Mouse (Mus musculus) megakaryocyte progenitor cell, adult 5-6 weeks (primary cell): ENCODE results near the gene Nfil3. TPM values are rescaled to one million over a fixed set of nuclear protein-coding genes. Genes with fewer than 3 reads are reported as not detected.

Experiments used
- ATAC-seq: replicated peaks from 2 replicates; pipeline ENCODE4 v1.8.0; 2016; ENCODE audit warnings: mild to moderate bottlenecking, moderate TSS enrichment, inconsistent platforms; ENCODE audit not compliant: poor library complexity
- total RNA-seq, 2 experiments: library from RNA; stranded (forward) in 1 of 2; stranded (reverse) in 1 of 2; fragments of 157-497, 149-512 nt in 1 of 2; fragments of 200-1000 nt in 1 of 2; gene quantifications; 2 replicates each; pipeline versions ENCODE4 v1.2.3 to v1.2.4; 2015 to 2017

Gene Nfil3
- total RNA-seq (2015) = 10.0 and 19.0 TPM in 2 replicates
- total RNA-seq (2017) = 10.8 and 16.7 TPM in 2 replicates

GRCm38 (mm10) chr13:52980951-52981421, at the start of gene Nfil3:
Nfil3 (minus strand) TSS chr13:52981073.
- ATAC-seq = peak; percentile 26

GRCm38 (mm10) chr13:53024285-53024684, 43.4 kb upstream of the Nfil3 start:
- ATAC-seq = peak; percentile 46; the same call in 1 of the 2 replicates

GRCm38 (mm10) chr13:53020282-53020681, 39.4 kb upstream of the Nfil3 start:
- ATAC-seq = no peak

- peak; percentile 60; the same call in 1 of the 2 replicates for ATAC-seq
Measured at GRCm38 (mm10) chr13:53019532-53019931, 38.7 kb upstream of the Nfil3 start.

- no peak for ATAC-seq
Measured at GRCm38 (mm10) chr13:53018976-53019375, 38.1 kb upstream of the Nfil3 start.

GRCm38 (mm10) chr13:53017983-53018382, 37.1 kb upstream of the Nfil3 start:
- peak; percentile 31; the same call in 1 of the 2 replicates for ATAC-seq

GRCm38 (mm10) chr13:53017117-53017516, 36.2 kb upstream of the Nfil3 start:
- ATAC-seq = peak; percentile 55; the same call in 1 of the 2 replicates

- no peak for ATAC-seq
Measured at GRCm38 (mm10) chr13:53011426-53011825, 30.6 kb upstream of the Nfil3 start.

GRCm38 (mm10) chr13:53008489-53009184, 27.8 kb upstream of the Nfil3 start:
- ATAC-seq = no peak

- ATAC-seq = no peak
Measured at GRCm38 (mm10) chr13:53007781-53008180, 26.9 kb upstream of the Nfil3 start.

- ATAC-seq = no peak
Measured at GRCm38 (mm10) chr13:53003286-53003685, 22.4 kb upstream of the Nfil3 start.

- ATAC-seq = peak; percentile 75
Measured at GRCm38 (mm10) chr13:53001511-53001935, 20.6 kb upstream of the Nfil3 start.

GRCm38 (mm10) chr13:53000481-53000880, 19.6 kb upstream of the Nfil3 start:
- peak; percentile 42; the same call in 1 of the 2 replicates for ATAC-seq

GRCm38 (mm10) chr13:52998541-52998940, 17.7 kb upstream of the Nfil3 start:
- 0 out of 2 replicates have a peak, but pooled peaks have one; percentile 26 for ATAC-seq

GRCm38 (mm10) chr13:52997806-52998205, 16.9 kb upstream of the Nfil3 start:
- ATAC-seq = no peak

- no peak for ATAC-seq
Measured at GRCm38 (mm10) chr13:52996201-52996600, 15.3 kb upstream of the Nfil3 start.

- no peak for ATAC-seq
Measured at GRCm38 (mm10) chr13:52994197-52994881, 13.5 kb upstream of the Nfil3 start.

GRCm38 (mm10) chr13:52990139-52990538, 9.3 kb upstream of the Nfil3 start:
- no peak for ATAC-seq

GRCm38 (mm10) chr13:52989005-52989404, 8.1 kb upstream of the Nfil3 start:
- ATAC-seq = peak; percentile 49

GRCm38 (mm10) chr13:52987880-52988279, 7.0 kb upstream of the Nfil3 start:
- no peak for ATAC-seq

- peak; percentile 18; the same call in 1 of the 2 replicates for ATAC-seq
Measured at GRCm38 (mm10) chr13:52986215-52986780, 5.4 kb upstream of the Nfil3 start.
